Mouse (Mus musculus): ENCODE results near the gene Scpep1.

Scpep1 gene

GRCm38 (mm10) chr11:88973776-88974701, 18.8 kb upstream of the Scpep1 start:
- peak; percentile 92 for DNase-seq (ENCODE audit: low spot score)

DNA sequence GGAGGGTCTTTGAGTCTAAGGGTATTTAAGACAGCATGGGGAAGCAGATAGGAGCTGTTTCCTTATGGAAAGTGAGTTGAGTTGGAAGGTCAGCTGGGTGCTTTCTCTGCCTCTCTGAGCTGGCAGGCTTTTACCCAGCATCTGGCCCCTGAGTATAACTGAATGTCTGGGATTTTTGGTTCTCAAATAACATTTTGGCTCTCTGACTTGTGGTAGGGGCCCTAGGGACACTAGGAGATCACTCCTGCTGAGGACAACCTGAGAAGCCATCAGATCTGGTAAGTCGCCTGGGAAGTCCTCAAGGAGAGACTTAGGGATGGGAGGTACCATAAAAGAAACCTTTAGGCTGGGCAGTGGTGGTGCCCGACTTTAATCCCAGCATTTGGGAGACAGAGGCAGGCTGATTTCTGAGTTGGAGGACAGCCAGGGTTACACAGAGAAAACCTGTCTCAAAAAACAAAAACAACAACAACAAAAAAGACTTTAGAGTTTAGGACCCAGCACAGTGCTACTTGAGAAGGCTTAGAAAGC, 15.0 kb upstream of the Scpep1 start, which contains the start of gene Coil:
Coil (plus strand) TSS at position 51 of the 531 bp plus-strand sequence.
- DNase-seq (ENCODE audit: low spot score) = peak; percentile 46

DNA sequence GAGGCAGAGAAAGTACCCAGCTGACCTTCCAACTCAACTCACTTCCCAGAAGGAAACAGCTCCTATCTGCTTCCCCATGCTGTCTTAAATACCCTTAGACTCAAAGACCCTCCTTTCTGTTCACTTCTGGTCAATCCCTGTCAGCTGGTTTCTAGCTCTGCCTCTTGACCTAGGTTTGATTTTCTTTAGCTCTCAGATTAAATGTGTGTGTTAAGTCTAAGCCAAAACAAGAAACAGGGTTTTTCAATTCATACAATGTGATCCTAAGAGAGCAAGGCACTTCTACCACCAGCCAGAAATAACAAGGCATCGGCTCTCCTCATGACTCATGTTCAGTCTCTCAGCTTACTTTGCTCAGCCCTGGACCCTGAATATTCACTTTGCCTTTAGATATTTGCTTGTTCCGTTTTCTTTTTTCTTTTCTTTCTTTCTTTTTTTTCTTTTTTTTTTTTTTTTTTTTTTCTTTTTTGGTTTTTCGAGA, 11.7 kb upstream of the Scpep1 start, which contains the start of gene Elobl:
Elobl (minus strand) TSS at position 51 of the 481 bp plus-strand sequence.
- DNase-seq (ENCODE audit: low spot score) = no peak

DNA sequence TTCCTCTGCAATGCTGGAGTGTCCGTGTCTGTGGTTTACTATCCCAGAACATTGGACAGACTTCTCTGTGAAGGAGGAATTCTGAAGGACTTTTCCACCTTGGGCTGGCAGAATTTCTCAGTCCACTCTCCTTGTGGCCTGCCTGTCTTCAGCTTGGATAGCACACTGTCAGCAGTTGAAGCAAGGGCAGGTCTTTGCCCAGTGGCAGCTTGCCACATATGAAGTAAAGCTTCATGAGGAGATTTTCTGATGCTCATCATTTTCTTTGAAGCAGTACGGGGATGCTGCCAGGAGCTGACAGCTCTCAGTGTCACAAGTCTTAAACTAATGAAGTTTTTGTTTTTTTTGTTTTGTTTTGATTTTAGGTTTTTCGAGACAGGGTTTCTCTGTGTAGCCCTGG, 3.6 kb upstream of the Scpep1 start:
- DNase-seq (ENCODE audit: low spot score) = no peak

GRCm38 (mm10) chr11:88954803-88955202, 462 bp downstream of the Scpep1 start:
- no peak for DNase-seq (ENCODE audit: low spot score)

DNA sequence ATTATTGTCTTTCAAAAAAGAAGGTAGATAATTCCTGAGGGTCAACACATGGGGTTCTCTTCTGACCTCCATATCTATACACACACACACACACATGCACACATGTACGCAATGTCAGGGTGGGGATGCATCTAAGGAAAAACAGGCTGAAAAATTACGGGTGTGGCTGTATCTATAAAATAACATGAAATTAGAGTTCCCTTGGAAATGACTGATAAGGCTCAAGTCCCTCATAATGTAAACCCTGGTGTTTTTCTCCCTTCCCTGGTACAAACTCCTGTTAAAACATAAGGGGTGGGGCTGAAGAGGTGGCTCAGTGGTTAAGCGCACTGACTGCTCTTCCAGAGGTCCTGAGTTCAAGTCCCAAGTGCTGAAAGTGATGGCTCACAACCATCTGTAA, 1.7 kb downstream of the Scpep1 start:
- no peak for DNase-seq (ENCODE audit: low spot score)

- no peak for DNase-seq (ENCODE audit: low spot score)
Measured at GRCm38 (mm10) chr11:88952117-88952516, 3.1 kb downstream of the Scpep1 start.

DNA sequence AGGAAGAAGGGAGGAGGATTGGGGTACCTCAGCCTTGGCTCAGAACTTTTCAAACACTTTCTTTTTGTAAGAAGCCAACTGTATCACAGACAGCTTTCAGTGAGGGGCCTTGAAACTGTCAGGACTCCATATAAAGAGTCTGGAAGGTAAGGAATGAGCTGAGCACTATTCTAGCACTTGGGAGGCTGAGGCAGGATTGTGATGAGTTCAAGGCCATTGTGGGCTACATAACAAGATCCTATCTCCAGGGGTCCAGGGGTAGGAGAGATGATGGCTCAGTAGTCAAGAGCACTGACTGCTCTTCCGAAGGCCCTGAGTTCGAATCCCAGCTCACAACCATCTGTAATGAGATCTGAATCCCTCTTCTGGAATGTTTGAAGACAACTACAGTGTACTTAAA, 3.7 kb downstream of the Scpep1 start:
- no peak for DNase-seq (ENCODE audit: low spot score)

- no peak for DNase-seq (ENCODE audit: low spot score)
Measured at GRCm38 (mm10) chr11:88950640-88951250, 4.5 kb downstream of the Scpep1 start.

DNA sequence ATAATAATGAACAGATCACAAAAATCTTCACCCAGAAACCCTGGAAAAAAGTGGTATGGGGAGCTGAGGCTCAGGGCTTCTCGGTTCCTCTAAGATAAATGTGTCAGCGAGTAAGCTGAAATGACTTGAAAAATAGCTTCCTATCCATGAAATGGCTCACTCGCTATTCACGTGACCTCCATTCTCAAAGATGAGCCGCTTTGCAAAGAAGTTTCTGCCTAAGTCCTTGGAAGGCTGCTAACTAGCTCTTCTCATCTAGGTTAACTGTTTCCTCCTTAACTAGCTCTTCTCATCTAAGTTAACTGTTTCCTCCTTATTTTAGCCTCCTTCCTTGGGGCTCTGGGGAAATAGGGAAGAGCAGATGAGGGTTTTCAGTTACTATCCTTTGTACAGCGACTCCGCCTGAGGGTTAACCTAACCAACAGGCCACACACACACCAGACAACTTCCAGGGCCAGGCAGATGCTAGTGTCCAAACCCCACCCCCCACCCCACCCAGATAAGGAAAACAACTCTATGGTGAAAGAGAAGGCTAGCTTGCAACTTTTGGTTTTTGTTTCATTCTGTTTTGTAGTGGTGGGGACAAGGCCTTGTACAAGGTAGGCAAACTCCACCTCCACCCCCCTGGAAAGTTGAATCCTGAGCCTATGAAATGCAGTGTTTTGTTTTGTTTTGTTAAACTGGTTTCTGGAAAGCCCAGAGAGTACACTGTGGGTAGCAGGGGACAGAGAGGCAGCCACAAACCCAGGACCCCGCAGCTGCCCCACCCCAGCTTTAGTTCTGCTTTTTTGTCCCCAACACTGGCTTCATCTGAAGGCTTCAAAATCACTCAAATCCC, 5.2 kb downstream of the Scpep1 start:
- DNase-seq (ENCODE audit: low spot score) = no peak

- no peak for DNase-seq (ENCODE audit: low spot score)
Measured at GRCm38 (mm10) chr11:88948896-88949295, 6.4 kb downstream of the Scpep1 start.

DNA sequence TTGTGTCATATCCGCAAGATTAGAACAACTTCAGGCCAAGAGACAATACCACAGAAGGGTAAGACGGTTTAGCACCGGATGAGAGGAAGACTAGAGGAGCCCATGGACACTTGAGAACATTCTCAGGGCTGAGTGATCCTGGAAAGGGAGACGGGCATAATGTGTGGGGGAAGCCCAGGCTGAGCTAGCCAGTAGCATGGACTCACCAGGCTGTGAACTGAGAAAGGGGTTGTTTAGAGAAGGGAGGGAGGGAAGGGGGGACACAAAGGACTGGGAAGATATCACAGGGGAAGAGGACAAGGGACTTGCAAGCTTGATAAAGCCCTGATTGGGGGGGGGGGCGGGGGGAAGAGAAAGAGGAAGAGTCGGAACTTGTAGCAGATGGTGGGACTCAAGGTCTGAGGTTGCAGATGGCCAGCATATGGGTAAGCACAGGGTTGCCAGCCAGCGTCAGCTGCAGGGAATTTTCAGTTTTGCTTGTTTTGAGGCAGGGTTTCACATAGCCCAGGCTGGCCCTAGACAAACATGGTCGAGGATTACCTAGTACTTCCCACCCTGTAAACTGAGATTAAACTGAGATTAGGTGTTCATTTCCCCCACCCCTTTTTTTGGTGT, 9.2 kb downstream of the Scpep1 start:
- no peak for DNase-seq (ENCODE audit: low spot score)

DNA sequence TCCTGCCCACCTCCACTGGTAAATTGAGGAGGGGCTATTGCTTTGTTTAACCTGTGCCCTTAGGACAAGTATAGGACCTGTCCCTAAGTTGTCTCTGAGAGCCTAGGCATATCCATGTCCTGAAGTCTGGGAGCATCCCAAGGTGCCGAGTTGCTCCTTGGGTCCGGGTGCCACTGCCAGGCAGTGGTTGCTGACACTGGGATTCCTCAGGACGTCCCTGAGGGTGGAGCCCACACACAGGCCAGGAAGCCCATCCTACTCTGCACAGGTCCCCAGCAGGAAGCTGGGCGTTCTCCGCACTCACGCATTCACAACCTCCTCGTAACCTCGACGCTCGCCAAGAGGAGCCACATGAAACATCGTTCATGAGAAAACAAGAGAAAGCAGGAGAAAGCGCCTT, 13.8 kb downstream of the Scpep1 start:
- no peak for DNase-seq (ENCODE audit: low spot score)

GRCm38 (mm10) chr11:88939634-88940033, 15.6 kb downstream of the Scpep1 start:
- DNase-seq (ENCODE audit: low spot score) = no peak

- DNase-seq (ENCODE audit: low spot score) = no peak
Measured at GRCm38 (mm10) chr11:88938770-88939169, 16.5 kb downstream of the Scpep1 start.

GRCm38 (mm10) chr11:88937886-88938285, 17.4 kb downstream of the Scpep1 start:
- DNase-seq (ENCODE audit: low spot score) = no peak

- DNase-seq (ENCODE audit: low spot score) = no peak
Measured at GRCm38 (mm10) chr11:88934089-88935000, 20.9 kb downstream of the Scpep1 start.

- no peak for DNase-seq (ENCODE audit: low spot score)
Measured at GRCm38 (mm10) chr11:88933030-88933429, 22.2 kb downstream of the Scpep1 start.

DNA sequence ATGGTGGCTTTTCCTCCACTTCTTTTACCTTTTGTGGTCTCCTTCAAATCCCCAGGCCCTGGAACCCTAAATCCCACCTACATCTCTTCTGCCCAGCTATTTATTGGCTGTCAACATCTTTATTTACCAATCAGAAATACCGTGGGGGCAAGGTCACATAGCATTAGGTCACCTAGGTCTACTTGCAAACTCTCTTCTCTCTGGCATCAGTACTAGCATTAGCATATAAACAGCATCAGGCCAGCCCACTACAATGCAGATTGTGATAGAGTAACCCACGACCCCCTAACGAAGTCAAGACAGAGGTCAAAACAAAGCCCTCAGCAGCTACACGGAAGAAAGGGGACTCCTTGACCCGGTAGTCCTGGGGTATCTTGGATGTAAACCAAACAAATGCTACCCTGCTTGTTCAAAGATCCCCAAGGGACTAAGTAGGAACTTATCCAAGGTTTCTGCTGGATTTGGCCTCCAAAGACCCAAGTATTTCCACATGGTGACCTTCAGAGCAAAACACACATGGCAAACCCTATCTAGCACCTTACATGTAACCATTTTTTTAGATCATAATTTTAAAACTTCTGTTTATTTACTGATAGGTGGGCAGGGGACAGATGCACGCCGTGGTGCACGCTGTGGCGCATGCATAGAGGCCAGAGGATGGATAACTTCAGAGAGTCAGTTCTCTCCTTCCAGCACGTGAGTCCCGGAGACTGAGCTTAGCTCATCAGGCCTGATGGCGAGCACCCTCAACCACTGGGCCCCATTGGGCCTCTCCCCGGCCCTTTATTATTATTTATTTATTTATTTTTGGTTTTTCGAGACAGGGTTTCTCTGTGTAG, 23.4 kb downstream of the Scpep1 start:
- no peak for DNase-seq (ENCODE audit: low spot score)
